Mouse (Mus musculus): Measurements from ENCODE around the gene Tuba3a.
"Not testable (repeated sequence)": the region's sequence is repeated elsewhere in the genome, so short reads cannot be mapped to it uniquely, and the experiment has no call there.

The Tuba3a gene

DNA sequence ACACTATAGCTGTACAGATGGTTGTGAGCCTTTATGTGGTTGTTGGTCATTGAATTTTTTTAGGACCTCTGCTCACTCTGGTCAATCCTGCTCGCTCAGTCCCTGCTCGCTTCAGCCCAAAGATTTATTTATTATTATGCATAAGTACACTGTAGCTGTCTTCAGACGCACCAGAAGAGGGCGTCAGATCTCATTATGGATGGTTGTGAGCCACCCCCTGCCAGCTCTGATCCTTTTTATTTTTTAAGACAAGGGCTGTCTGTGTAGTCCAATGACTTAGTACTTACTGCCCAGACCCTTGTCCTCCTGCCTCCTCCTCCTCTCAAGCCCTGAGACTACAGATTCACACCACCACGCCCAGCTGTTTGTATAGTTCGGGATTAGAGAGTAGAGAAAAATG lies 19.2 kb downstream of the Tuba3a start:
- not testable (repeated sequence) for DNase-seq (ENCODE audit: low read depth, low spot score)

DNA sequence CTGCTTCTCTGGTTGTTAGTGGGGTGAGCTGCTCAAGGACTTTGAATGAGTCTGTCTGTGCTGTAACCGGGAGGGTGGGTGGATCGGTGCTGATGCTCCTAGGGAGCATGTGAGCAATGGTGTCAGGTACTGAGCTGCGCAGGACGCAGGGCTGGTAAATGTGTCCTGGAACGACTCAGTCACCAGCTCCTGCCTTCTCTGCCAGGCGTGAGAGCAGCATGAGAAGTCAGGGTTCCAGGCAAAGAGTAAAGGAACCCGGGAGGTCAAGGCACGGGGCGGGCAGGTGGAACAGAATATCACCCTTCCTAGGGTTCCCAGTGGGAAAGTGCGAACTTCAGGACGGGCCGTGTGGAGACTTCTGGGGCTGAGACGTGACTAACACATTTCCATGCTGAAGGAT lies 19.8 kb downstream of the Tuba3a start:
- no peak for DNase-seq (ENCODE audit: low read depth, low spot score)

DNA sequence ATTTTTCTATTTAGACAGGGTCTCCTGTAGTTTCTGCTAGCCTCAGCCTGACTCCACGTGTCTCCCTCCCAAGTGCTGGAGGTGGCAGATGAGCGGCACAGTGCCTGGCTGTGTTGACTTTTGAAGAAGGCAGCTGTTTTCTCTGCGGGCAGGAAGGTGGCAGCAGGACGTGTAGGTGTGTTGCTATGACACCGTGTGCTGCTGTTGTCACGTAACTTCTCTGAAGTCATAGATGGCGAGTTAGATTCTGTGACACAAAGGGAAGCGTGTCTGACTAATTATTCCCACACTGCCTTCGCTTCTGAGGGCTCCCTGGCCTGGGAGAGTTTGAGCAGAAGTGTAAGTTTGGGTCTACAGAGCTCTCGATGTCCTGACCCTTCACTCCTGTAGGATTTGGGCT lies 20.6 kb downstream of the Tuba3a start:
- no peak for DNase-seq (ENCODE audit: low read depth, low spot score)

DNA sequence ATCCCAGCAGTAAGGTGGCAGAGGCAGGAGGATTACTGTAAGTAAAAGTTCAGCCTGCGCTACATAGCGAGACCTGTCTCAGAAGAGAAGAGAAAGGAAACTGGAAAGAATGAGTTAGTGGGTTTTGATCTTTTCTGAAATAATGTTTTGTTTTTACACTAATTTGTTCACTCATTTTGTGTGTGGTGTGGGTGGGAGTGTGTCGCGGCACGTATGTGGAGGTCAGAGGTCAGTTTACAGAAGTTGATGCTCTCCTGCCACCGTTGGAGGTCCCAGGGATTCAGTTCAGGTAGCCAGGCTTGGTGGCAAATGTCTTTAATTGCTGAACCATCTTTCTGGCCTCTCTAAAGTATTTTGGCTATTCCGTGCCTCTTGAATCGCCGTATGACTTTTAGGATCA lies 21.6 kb downstream of the Tuba3a start:
- DNase-seq (ENCODE audit: low read depth, low spot score), result no peak

DNA sequence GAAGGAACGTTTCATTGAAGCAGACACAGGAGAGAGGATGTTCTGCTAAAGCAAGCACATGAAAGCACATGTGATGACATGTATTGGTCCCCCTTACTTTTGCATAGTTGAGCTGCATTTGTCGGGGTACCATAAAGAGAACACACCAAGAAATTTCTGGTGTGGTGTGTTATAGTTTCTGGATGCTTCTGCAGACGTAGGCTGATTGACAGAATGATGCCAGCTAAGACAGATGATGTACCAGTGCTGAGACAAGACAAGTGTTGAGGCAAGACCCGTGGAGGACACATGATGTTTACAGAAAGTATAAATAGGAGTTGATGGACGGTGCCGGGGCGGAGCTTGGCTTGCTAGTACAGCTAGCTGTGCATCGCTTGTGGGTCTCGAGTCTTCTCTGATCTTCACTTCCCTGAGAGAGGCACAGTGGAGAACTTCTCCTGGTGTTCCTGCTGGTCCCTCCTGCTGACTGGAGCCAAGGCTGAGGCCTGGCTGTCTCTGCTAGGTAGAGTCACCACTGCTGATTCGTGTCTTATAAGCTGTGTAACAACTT lies 25.8 kb downstream of the Tuba3a start:
- no peak for DNase-seq (ENCODE audit: low read depth, low spot score)

DNA sequence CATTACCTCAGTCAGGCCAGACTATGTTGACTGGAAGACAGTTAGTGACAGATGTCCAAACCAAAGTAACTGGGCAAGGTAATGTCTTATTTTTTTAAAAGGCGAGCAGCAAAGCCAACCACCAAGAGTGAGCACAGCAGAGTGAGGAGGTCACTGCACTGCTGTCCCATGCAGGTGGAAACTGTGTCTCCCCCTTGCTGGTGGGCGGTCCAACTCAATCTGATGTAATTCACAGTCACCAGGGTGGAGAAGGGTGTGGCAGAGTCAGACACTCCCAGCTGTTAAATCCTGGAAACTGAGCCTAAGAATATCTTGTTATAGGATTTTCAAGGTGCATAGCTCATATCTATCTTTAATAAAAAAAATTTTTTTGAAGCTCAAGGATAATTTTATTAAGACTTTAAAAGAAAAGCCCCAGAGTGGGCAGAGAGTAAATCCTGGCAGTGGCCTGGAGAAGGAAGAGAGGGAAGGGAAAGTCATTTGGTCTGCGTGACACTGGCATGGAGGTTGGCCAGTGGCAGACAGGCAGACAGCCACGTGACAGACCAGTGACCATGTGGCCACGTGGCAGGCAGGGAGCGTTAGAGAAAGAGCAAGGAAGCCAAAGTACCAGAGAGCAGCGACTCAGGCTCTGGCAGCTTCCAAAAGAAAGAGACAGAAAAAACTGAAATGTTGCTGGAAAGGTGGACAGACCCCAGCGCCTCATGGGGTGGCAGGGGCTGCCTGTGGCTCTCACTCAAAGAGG lies 29.4 kb downstream of the Tuba3a start:
- no peak for DNase-seq (ENCODE audit: low read depth, low spot score)

DNA sequence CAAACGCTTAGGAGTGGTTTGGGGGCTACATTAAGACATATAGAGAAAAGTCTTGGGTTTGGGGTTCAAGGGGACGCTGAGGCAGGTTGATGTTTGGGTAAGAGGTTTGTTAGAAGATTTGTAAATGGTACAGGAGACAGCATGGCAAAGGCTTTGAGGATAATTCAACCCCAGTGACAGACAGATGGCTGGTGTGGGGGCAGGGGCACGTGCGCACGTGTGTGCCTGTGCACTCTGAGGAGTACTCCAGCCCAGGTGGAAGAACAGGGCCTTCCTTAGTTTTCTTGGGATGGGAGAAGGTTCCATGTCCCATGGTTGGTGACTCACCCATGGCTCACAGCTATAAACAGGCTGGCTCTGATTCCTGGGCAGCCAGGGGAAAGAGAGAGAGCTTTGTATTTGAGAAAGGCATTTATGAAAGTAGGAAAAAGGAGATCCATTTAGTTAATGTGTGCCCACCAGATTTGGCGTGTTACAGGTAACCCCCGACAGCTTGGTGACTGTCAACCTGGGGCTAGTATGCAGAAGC lies 30.3 kb downstream of the Tuba3a start:
- no peak for DNase-seq (ENCODE audit: low read depth, low spot score)

DNA sequence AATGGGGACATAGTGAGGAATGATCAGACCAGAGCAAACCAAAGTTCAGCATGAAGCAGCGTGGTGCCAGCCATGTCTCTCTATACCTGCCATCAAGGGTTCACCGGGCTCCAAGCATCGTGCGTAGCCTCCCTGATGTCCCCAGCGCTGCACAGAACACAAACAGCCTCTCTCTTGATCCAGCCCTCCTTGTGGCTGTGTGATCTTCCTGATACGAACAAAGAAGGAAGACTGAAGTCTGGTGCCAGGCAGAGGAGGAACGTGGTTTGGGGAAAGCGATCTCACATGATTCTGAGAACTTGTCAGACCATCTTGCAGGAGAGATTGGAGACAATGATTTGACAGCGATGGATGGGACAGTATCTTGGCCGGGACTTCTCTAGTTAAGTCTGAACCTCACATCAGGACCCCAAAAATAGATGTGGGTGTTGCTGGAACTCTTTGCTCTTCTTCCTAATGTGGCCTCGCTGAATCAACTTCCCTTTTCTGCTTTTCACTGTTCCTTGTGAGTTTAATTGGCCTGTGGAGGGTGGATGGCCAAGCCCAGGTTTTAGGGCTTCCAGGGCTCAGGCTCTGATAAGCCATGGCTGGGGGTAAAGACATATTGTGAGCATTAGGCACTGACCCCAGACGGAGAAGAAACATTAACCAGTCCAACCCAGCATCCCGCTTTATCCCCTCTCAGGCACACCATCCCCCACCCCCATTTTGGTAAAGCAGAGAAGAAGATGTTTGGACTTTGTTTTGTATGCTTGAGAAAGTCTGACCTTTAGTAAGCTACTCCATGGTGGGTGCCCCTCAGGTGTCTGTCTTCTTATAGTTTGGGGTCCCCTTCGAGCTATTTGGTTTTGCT lies 31.8 kb downstream of the Tuba3a start:
- no peak for DNase-seq (ENCODE audit: low read depth, low spot score)

DNA sequence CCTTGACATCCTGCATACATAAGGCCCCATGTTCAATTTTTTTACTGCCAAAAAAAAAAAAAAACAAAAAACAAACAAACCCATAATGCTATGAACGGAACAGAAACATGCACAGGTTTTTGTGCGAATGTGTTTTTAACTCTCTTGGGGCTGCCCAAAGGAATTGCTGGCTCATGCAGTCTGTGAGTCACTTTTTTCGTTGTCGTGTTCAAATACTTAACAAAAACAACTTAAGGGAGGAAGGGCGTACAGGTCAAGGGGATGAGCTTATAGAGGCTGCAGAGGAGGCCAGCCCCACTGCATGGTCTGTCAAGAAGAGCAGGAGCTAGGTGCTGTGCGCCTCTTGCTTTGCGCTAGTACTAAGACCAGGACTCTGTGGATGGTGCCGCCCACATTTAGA lies 33.1 kb downstream of the Tuba3a start:
- DNase-seq (ENCODE audit: low read depth, low spot score), result no peak

DNA sequence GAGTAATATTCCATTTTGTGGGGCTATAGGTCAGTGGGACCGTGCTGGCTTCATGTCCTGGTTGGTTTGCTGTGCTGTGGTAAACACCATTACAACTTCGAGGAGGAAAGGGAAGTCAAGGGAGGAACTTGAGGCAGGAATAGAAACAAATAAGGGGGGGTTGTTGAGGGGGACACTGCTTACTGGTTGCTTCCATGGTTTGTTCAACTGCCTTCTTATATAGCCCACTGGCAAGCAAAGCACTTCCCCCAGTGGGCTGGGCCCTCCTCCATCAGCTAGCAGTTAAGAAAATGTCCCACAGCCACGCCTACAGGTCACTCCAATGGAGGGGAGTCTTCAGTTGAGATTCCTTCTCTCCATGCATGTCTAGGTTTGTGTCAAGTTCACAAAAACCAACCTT lies 33.6 kb downstream of the Tuba3a start:
- no peak for DNase-seq (ENCODE audit: low read depth, low spot score)

DNA sequence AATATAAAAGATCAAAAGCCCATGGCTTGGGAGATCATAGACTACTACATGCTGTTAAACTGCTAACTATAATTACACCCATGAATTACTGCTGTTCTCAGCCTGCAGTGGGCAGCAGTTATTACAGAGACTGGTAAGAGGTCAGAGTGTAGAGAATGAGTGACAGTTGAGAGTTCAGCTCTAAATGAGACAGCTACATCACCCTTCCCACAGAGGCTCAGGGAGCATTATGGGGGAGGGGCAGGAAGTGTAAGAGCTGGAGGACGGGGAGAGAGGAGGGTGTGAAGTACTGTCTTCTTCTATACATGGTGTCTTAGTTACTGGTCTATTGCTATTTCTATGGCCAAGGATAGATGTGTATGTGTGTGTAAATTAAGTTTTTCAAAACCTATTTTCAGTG lies 41.3 kb downstream of the Tuba3a start:
- no peak for DNase-seq (ENCODE audit: low read depth, low spot score)

DNA sequence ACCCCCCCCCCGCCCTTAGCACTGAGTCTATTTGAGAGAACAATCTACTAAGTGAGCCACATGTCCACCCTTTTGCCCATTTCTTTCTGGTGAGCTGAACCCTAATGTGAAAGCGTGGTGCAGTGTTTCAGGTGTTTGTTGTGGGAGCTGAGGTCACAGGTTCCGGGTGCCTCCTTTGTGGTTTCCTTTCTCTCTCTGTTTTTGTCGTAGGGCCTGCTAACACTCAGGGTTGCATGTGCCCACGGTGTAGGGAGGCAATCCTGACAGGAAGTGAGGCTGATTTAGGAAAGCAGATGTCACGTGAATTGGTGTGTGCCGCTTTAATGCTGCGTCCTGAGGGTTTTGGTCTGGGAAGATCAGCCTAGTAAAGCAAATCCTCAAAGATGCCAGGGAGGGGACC lies 44.3 kb downstream of the Tuba3a start:
- no peak for DNase-seq (ENCODE audit: low read depth, low spot score)

DNA sequence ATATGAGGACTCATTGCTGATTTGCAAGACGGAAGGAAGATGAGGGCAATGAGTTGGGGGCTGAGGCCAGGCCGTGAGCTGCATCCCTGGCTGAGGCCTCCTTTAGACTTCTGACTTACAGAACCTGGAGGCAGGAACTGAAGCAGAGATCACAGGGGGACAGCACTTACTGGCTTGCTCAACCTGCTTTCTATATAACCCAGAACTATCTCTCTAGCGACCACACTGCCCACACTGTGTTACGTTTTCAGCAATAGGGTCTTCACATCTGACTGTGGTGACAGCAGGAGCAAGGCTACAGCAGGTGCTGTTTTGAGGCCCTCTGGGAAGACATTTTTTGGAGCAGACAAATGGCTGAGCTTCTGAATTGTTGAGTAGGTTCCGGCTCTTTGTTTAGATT lies 45.2 kb downstream of the Tuba3a start:
- DNase-seq (ENCODE audit: low read depth, low spot score), result no peak

DNA sequence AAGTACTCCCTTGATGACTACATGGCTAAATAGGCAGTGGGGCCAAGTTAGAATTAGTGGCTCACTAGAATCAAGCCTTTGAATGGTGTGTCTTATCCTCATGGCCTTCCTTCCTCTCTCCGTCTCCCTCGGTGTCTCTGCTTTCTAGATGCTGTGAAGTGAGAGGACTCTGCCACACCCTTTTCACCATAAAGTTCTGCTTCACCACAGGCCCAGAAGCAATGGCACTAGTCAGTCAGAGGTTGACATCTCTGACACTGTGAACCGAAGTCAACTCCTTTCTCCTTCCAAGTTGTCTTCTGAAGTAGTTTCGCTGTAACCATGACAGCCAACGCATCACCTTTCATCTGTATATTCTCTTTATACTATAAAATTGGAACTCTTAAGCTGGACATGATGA lies 46.3 kb downstream of the Tuba3a start:
- no peak for DNase-seq (ENCODE audit: low read depth, low spot score)

DNA sequence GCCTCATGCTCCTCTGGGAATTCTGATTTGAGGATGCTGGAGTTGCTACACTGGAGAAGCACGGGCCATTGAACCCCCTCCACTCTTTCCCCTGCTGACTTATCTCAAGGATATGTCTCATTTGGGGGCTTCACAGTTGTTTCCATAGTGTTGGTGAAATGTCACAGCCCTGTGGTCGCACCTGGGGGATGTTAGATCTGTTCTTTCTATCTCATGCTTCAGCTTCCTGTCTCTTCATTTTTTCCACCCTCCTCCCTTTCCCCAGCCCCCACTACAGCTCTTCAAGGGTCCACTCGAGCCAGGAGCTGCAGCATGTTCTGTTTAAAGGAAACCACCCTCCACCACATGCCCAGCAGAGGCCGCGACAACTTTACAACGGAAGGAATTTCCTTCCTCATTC lies 47.4 kb downstream of the Tuba3a start:
- no peak for DNase-seq (ENCODE audit: low read depth, low spot score)

DNA sequence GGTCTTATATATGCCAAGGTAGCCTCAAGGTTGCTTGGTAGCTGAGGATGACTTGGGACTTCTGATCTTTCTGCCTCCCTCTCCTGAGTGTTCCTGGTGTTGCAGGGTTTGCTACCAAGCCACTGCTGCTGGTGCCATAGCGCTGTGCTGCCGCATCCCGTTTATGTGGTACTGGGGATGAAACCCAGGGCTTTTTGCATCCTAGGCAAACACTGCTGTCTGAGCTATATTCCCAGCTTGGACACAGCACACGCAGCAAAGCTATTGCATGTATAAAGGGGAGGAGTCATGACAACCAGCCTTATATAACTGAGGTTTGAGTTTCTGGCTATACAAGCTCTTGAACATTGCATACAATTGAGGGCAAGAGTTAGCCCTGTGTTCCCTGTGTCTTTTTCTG lies 48.4 kb downstream of the Tuba3a start:
- no peak for DNase-seq (ENCODE audit: low read depth, low spot score)

DNA sequence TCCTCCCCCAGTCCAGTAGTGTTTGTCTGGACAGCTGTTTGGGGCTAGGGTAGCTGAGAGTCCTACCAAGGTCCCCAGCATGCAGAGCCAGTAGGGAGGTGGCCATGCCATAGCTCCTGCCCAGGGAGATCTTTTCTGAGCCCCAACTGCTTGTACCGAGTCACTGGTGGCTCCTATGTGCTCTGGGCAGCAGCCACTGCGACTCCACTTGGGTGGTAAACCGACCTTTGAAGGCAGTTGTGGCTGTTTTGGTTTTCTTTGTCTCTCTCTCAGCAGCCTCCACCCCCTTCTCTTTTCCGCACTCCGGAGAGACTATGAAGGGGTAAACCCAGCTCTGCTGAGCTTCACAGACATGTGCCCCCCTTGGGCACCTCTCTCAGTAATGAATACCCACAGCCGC lies 49.1 kb downstream of the Tuba3a start, which contains the start of gene Cd27:
Gene Cd27, minus strand, starts transcription at position 229 of the 400 bp plus-strand sequence.
- DNase-seq (ENCODE audit: low read depth, low spot score), result no peak

DNA sequence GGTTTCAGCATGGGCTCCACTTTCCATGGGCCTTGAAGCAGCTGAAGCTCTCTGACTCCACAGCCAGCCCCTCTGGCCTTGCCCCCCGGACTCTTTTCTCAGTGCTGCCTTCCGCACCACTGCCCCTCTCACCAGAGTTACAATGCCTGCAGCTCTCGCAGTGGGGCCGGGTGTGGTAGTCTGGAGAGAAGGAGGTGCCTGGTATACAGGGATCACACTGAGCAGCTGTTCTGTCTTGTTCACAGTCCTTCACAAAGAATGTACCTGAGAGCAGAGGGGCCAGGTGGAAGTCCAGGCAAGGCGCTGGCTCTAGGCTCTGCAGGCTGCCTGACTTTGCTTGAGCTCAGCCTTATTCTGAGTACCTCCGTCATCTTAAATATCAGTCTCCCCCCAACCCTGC lies 49.5 kb downstream of the Tuba3a start:
- no peak for DNase-seq (ENCODE audit: low read depth, low spot score)

DNA sequence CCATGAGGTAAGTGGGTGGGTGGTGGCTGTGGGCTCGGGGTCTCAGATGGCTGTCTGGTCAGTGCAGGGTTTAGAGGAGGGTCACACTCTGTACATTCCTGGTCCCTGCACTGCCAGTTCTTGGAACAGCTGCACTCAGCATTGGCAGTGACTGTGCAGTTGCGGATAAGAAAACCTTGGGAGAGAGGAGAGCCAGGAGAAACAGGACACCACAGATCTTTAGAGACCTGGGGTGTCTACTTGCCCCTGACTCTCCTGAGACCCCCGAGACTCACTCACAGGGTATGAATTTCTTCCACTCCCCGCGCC lies 51.4 kb downstream of the Tuba3a start:
- no peak for DNase-seq (ENCODE audit: low read depth, low spot score)

DNA sequence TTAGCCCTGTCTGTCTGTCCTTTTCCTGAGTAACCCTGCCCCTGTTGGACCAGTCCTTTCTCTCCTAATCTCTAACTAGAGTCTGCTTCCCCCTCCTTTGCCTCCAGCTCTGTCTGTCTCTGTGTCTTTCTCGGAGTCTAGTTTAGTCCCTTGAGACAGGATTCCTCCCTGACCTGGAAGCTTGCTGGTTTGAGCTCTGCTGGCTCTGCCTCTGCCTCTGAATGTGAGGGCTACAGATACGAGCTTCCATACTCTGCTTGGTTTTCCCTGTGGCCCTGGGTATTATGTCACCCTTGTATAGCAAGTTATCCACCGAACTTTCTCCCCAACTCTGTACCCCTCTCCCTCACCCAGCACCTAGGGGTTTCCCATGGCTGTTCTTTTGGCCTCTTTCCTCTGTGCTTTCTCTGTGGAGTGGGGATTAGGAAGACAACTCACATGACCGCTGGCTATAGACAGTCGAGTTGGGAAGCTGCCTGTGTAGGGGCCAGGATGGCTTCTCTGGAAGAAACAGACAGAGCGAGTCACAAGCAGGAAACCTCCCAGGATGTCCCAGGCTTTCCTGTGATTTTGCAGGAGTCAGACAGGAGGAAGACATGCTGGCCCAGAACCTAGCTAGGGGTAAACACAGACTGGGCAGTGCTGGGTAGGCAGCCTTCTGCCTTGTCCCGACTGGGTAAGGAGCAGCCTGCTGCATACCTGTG lies 51.9 kb downstream of the Tuba3a start:
- DNase-seq (ENCODE audit: low read depth, low spot score), result no peak

DNA sequence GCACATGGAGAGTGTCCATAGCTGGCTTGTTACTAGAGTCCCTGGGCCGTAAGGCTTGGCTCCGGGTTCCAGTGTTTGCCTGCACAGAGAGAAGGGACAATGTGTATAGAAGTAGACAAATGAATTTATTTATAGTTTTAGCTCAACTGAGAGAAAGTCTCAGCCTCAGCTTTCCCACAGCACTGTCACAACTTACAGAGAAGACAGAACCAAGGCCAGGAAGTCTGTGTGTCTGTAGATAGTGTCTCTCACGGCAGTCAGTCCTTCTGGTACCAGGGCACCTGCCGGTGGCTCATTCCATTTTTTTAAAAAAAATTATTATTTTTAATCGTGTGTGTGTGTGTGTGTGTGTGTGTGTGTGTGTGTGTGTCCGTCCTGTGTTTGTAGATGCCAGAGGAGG lies 53.3 kb downstream of the Tuba3a start:
- DNase-seq (ENCODE audit: low read depth, low spot score), result no peak

DNA sequence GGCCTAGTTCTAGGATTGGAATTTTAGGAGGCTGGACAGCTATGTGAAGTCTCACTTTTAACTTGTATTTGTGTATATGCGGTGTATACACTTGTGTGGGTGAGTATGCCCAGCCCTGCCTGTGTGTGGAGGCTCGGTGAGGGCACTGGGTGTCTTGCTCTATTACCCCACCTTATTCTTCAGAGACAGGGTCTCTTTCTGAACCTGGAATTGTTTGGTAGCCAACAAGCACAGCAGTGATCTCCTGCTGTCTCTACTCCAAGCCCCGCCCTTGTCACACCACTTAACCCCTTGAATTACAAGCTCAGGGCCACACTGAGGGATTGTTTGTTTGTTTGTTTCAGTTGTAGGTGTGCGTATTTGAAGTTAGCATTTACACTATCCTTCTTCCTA lies 53.8 kb downstream of the Tuba3a start:
- DNase-seq (ENCODE audit: low read depth, low spot score), result no peak
